11 mouse cellular contexts compared by ENCODE assay signal in the genomic region with DNA sequence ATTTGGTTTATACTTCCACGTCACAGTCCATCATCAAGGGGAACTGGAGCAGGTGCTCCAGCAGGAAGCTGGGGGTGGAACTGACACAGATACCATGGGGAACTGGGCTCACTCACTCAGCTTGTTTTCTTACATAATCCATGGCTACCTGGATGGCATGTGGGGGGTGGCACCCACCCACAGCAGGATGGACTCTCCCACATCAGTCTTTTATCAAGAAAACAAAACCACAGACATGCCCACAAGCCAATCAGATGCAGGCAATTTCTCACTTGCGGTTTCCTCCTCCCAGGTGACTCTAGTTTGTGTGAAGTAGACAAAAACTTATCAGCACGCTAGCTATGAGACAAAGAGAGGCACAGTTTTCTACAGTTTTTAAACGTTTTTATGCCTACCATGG. TPM values are rescaled to one million over a fixed set of nuclear protein-coding genes. Genes with fewer than 3 reads are reported as not detected.
DNase-seq lines count a peak whose midpoint lies in the region; ATAC-seq lines count a peak whose summit lies in the region.
"Had no signal": no experiment of that assay in that cellular context is flagged by ENCODE, and none has a peak within 500 bp of the region (broad histone marks: within the 10 kb centered on the region; RNA-seq: fewer than 3 reads in every experiment).

No protein-coding gene starts in this region.

- H3K9ac ChIP-seq in midbrain, embryonic 15.5 days: no peak overlapping the region
- H3K9ac ChIP-seq: limb, embryonic 13.5 days; midbrain, embryonic 13.5 days had no signal

- no peaks in the 10 kb centered on the region for H3K9me3 ChIP-seq in midbrain, embryonic 15.5 days
- H3K9me3 ChIP-seq: limb, embryonic 13.5 days; midbrain, embryonic 13.5 days had no signal

- DNase-seq in right cerebral cortex, postnatal 25 days: peak; percentile 51
- no peak for DNase-seq in right cerebral cortex, postnatal 14 days
- DNase-seq in thymus, postnatal 36 days: peak; percentile 82 to 85
- DNase-seq in adipocyte (ENCODE audit: low spot score): no peak
- DNase-seq in adrenal gland, adult 2 months: no peak
- DNase-seq: kidney, postnatal 10 days had no signal

- no peaks in the 10 kb centered on the region for H3K36me3 ChIP-seq in midbrain, embryonic 15.5 days (replicated peaks)

- H3K27ac ChIP-seq in midbrain, embryonic 15.5 days: no peak overlapping the region
- H3K27ac ChIP-seq: limb, embryonic 13.5 days; midbrain, embryonic 13.5 days had no signal

- peaks cover 6% of the 10 kb centered on the region; the same call in 1 of the 2 replicates for H3K4me1 ChIP-seq in midbrain, embryonic 15.5 days
- H3K4me1 ChIP-seq: limb, embryonic 13.5 days had no signal

- no peaks in the 10 kb centered on the region for H3K27me3 ChIP-seq in midbrain, embryonic 15.5 days (replicated peaks)
- H3K27me3 ChIP-seq: limb, embryonic 13.5 days; midbrain, embryonic 13.5 days had no signal

- 80% methylated on average over 4 of the region's 4 CpGs for WGBS in midbrain, embryonic 15.5 days

- peak; percentile 88 for ATAC-seq in common myeloid progenitor, adult 5-6 weeks (replicated peaks; ENCODE audit: low read depth, poor library complexity, severe bottlenecking)
- ATAC-seq in megakaryocyte progenitor cell, adult 5-6 weeks (replicated peaks; ENCODE audit: poor library complexity): peak; percentile 84
- ATAC-seq in midbrain, embryonic 15.5 days (replicated peaks): no peak
- ATAC-seq: midbrain, embryonic 13.5 days had no signal

- H3K4me3 ChIP-seq in midbrain, embryonic 15.5 days: no peak overlapping the region
- H3K4me3 ChIP-seq: limb, embryonic 13.5 days; midbrain, embryonic 13.5 days had no signal

- no peak overlapping the region for H3K4me2 ChIP-seq in midbrain, embryonic 15.5 days
- H3K4me2 ChIP-seq: limb, embryonic 13.5 days; midbrain, embryonic 13.5 days had no signal

RNA-seq across cellular contexts. Expression of a gene that starts 37.6 kb away (rescaled TPM):
- 0.39 and 0.46 TPM in 2 replicates for total RNA-seq in common myeloid progenitor, adult 5-6 weeks (2017)
- total RNA-seq in megakaryocyte progenitor cell, adult 5-6 weeks (2015): 0.17 TPM in 1 of 2 replicates, not detected in the other
- total RNA-seq in megakaryocyte progenitor cell, adult 5-6 weeks (2017): 0.42 TPM in 1 of 2 replicates, not detected in the other
- total RNA-seq in adrenal gland, adult 2 months (2021): 1 to 10 TPM; 3.0 to 3.1 TPM
- polyA plus RNA-seq in adrenal gland, adult 2 months (2012; rRNA removed): 5.7 and 10.2 TPM in 2 replicates
- 5.8 and 6.4 TPM in 2 replicates for polyA plus RNA-seq in midbrain, embryonic 15.5 days (2015; fragmentation: Nextera tagmentation; extraction: Ambion mirVana)

RNA-seq across cellular contexts. Expression of a gene that starts 37.9 kb away (rescaled TPM):
- total RNA-seq in common myeloid progenitor, adult 5-6 weeks (2017): 23.8 and 27.6 TPM in 2 replicates
- 15.6 and 17.4 TPM in 2 replicates for total RNA-seq in megakaryocyte progenitor cell, adult 5-6 weeks (2015)
- total RNA-seq in megakaryocyte progenitor cell, adult 5-6 weeks (2017): 17.4 and 19.9 TPM in 2 replicates
- 10 to 100 TPM; 16.3 to 17.7 TPM for total RNA-seq in adrenal gland, adult 2 months (2021)
- polyA plus RNA-seq in adrenal gland, adult 2 months (2012; rRNA removed): 10.9 and 12.5 TPM in 2 replicates
- 74.8 and 76.1 TPM in 2 replicates for polyA plus RNA-seq in midbrain, embryonic 15.5 days (2015; fragmentation: Nextera tagmentation; extraction: Ambion mirVana)

Comparison
In these comparisons a context has a peak if more than half of its experiments do, and no peak if none do; other contexts are left out.
1. DNase-seq: peak in right cerebral cortex, postnatal 25 days (single experiment) and thymus, postnatal 36 days (2 of 2); none in right cerebral cortex, postnatal 14 days (single experiment), adipocyte (single experiment) and adrenal gland, adult 2 months (single experiment).